Mouse (Mus musculus): Measurements from ENCODE around the gene Ccdc189. TPM values are rescaled to one million over a fixed set of nuclear protein-coding genes. Genes with fewer than 3 reads are reported as not detected.

Gene Ccdc189
- polyA plus RNA-seq, 2 experiments: 5.4 to 6.8 TPM

- H3K27ac ChIP-seq: no peak overlapping the region
- TF ChIP-seq EP300 (IDR thresholded peaks at IDR 0.05; ENCODE audit: low read depth) (no peak), CTCF (IDR thresholded peaks at IDR 0.05; ENCODE audit: low read depth) (no peak)
- peaks cover 55% of the 10 kb centered on the region for H3K36me3 ChIP-seq (replicated peaks; ENCODE audit: control insufficient read depth, insufficient read depth, low read depth)
- H3K9ac ChIP-seq (replicated peaks): no peak overlapping the region
- no peaks in the 10 kb centered on the region for H3K27me3 ChIP-seq (ENCODE audit: control insufficient read depth, insufficient read depth, low read length)
- no peaks in the 10 kb centered on the region for H3K4me1 ChIP-seq (replicated peaks; ENCODE audit: control insufficient read depth in 2 of 2, insufficient read depth in 2 of 2, low read length in 1 of 2)
- 83% methylated on average over 7 of the region's 7 CpGs for WGBS (ENCODE audit: insufficient replicate concordance)
- no peaks in the 10 kb centered on the region for H3K9me3 ChIP-seq (ENCODE audit: control insufficient read depth, low read length)
- DNase-seq (ENCODE audit: low read depth in 3 of 3, low spot score in 3 of 3) (no peak), ATAC-seq (ENCODE audit: insufficient read depth) (no peak)
- no peak overlapping the region for H3K4me2 ChIP-seq (ENCODE audit: low read depth)
- H3K4me3 ChIP-seq (ENCODE audit: insufficient read depth in 1 of 2, low read depth in 2 of 2, low read length in 2 of 2): no peak overlapping the region
Measured at GRCm38 (mm10) chr7:127600612-127601011, 12.2 kb upstream of the Ccdc189 start.

DNA sequence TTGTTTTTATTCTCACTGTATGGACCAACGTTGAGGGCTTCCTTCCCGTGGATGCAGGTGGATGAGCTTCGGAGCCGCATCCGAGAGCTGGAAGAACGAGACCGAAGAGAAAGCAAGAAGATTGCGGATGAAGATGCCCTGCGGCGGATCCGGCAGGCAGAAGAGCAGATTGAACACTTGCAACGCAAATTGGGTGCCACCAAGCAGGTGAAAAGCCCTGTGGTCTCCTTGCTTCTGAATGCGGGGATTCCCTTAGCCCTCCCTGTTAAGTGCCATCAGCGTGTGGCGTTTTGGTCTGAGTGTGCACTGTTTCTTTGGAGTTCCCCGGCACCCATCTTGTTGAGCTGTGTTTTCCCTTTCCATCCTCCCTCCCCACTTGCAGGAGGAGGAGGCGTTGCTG lies 8.4 kb upstream of the Ccdc189 start:
- Histone ChIP-seq H3K36me3 (replicated peaks; ENCODE audit: control insufficient read depth, insufficient read depth, low read depth) (peaks cover 82% of the 10 kb centered on the region), H3K27me3 (ENCODE audit: control insufficient read depth, insufficient read depth, low read length) (no peaks in the 10 kb centered on the region), H3K27ac (no peak overlapping the region), H3K4me1 (replicated peaks; ENCODE audit: control insufficient read depth in 2 of 2, insufficient read depth in 2 of 2, low read length in 1 of 2) (no peaks in the 10 kb centered on the region), H3K9ac (replicated peaks) (no peak overlapping the region), H3K9me3 (ENCODE audit: control insufficient read depth, low read length) (no peaks in the 10 kb centered on the region), H3K4me3 (ENCODE audit: insufficient read depth in 1 of 2, low read depth in 2 of 2, low read length in 2 of 2) (no peak overlapping the region), H3K4me2 (ENCODE audit: low read depth) (no peak overlapping the region)
- 91% methylated on average over 17 of the region's 17 CpGs for WGBS (ENCODE audit: insufficient replicate concordance)
- ATAC-seq (ENCODE audit: insufficient read depth) (no peak), DNase-seq (ENCODE audit: low read depth in 3 of 3, low spot score in 3 of 3) (no peak)
- TF ChIP-seq EP300 (IDR thresholded peaks at IDR 0.05; ENCODE audit: low read depth) (no peak), CTCF (IDR thresholded peaks at IDR 0.05; ENCODE audit: low read depth) (no peak)

DNA sequence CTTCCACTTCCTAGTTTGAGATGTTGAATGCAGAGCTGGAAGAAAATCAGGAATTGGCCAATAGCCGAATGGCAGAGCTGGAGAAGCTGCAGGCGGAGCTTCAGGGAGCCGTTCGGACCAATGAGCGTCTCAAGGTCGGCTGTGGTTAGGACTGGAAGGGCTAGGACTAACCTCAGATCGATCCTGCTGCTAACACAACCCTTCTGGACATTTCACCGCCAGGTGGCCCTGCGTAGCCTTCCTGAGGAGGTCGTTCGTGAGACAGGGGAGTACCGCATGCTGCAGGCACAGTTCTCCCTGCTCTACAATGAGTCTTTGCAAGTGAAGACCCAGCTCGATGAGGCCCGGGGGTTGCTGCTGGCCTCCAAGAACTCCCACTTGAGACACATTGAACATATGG lies 4.2 kb upstream of the Ccdc189 start:
- no peaks in the 10 kb centered on the region for H3K27me3 ChIP-seq (ENCODE audit: control insufficient read depth, insufficient read depth, low read length)
- no peak for TF ChIP-seq CTCF (IDR thresholded peaks at IDR 0.05; ENCODE audit: low read depth)
- no peak for TF ChIP-seq EP300 (IDR thresholded peaks at IDR 0.05; ENCODE audit: low read depth)
- no peaks in the 10 kb centered on the region for H3K9me3 ChIP-seq (ENCODE audit: control insufficient read depth, low read length)
- ATAC-seq (ENCODE audit: insufficient read depth) (no peak), DNase-seq (ENCODE audit: low read depth in 3 of 3, low spot score in 3 of 3) (no peak)
- peaks cover 7 to 10% of the 10 kb centered on the region in 2 experiments for H3K4me1 ChIP-seq (replicated peaks; ENCODE audit: control insufficient read depth in 2 of 2, insufficient read depth in 2 of 2, low read length in 1 of 2)
- H3K4me3 ChIP-seq (ENCODE audit: insufficient read depth in 1 of 2, low read depth in 2 of 2, low read length in 2 of 2): no peak overlapping the region
- H3K36me3 ChIP-seq (replicated peaks; ENCODE audit: control insufficient read depth, insufficient read depth, low read depth): peaks cover 74% of the 10 kb centered on the region
- no peak overlapping the region for H3K9ac ChIP-seq (replicated peaks)
- H3K27ac ChIP-seq: no peak overlapping the region
- 88% methylated on average over 14 of the region's 14 CpGs for WGBS (ENCODE audit: insufficient replicate concordance)
- H3K4me2 ChIP-seq (ENCODE audit: low read depth): no peak overlapping the region

GRCm38 (mm10) chr7:127591108-127591507 lies 2.7 kb upstream of the Ccdc189 start:
- DNase-seq (ENCODE audit: low read depth in 3 of 3, low spot score in 3 of 3) (no peak), ATAC-seq (ENCODE audit: insufficient read depth) (no peak)
- Histone ChIP-seq H3K27me3 (ENCODE audit: control insufficient read depth, insufficient read depth, low read length) (no peaks in the 10 kb centered on the region), H3K27ac (no peak overlapping the region), H3K9ac (replicated peaks) (no peak overlapping the region), H3K4me1 (replicated peaks; ENCODE audit: control insufficient read depth in 2 of 2, insufficient read depth in 2 of 2, low read length in 1 of 2) (peaks cover 21% of the 10 kb centered on the region in 2 experiments), H3K4me3 (ENCODE audit: insufficient read depth in 1 of 2, low read depth in 2 of 2, low read length in 2 of 2) (no peak overlapping the region), H3K36me3 (replicated peaks; ENCODE audit: control insufficient read depth, insufficient read depth, low read depth) (peaks cover 59% of the 10 kb centered on the region), H3K4me2 (ENCODE audit: low read depth) (no peak overlapping the region), H3K9me3 (ENCODE audit: control insufficient read depth, low read length) (no peaks in the 10 kb centered on the region)
- WGBS (ENCODE audit: insufficient replicate concordance): 90% methylated on average over 10 of the region's 10 CpGs
- TF ChIP-seq EP300 (IDR thresholded peaks at IDR 0.05; ENCODE audit: low read depth) (no peak), CTCF (IDR thresholded peaks at IDR 0.05; ENCODE audit: low read depth) (no peak)

DNA sequence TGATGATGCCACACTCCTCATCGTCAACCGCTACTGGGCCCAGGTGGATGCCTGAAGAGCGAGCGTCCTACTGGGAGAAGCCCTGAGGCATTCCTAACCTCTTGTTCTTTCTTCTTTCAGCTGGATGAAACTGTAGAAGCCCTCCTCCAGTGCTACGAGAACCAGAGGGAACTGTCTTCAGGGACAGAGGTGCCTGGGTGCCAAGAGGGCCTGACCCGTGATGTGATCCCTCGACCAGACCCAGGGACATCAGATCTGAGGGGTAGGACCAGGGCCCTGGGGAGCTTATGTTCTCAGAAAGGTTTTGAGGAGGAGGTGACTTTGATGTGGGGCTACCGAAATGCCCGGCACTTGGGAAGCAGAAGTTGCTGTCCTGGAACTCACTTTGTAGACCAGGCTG lies 1.2 kb upstream of the Ccdc189 start:
- H3K36me3 ChIP-seq (replicated peaks; ENCODE audit: control insufficient read depth, insufficient read depth, low read depth): peaks cover 44% of the 10 kb centered on the region
- H3K27ac ChIP-seq: no peak overlapping the region
- H3K9me3 ChIP-seq (ENCODE audit: control insufficient read depth, low read length): no peaks in the 10 kb centered on the region
- peak overlapping the region; percentile 79; the same call in 1 of the 2 replicates for H3K9ac ChIP-seq (replicated peaks)
- H3K4me3 ChIP-seq (ENCODE audit: insufficient read depth in 1 of 2, low read depth in 2 of 2, low read length in 2 of 2): peak overlapping the region; percentile 76 to 94
- no peak for DNase-seq (ENCODE audit: low read depth in 3 of 3, low spot score in 3 of 3)
- WGBS (ENCODE audit: insufficient replicate concordance): 87% methylated on average over 9 of the region's 9 CpGs
- TF ChIP-seq EP300 (IDR thresholded peaks at IDR 0.05; ENCODE audit: low read depth): no peak
- no peak for TF ChIP-seq CTCF (IDR thresholded peaks at IDR 0.05; ENCODE audit: low read depth)
- H3K4me2 ChIP-seq (ENCODE audit: low read depth): peak overlapping the region; percentile 77
- H3K27me3 ChIP-seq (ENCODE audit: control insufficient read depth, insufficient read depth, low read length): no peaks in the 10 kb centered on the region
- no peak for ATAC-seq (ENCODE audit: insufficient read depth)
- H3K4me1 ChIP-seq (replicated peaks; ENCODE audit: control insufficient read depth in 2 of 2, insufficient read depth in 2 of 2, low read length in 1 of 2): peaks cover 24 to 28% of the 10 kb centered on the region in 2 experiments
